Mouse (Mus musculus) E14TG2a.4 (cell line): ENCODE data around the gene Gm13103.
"Not testable (repeated sequence)": the region's sequence is repeated elsewhere in the genome, so short reads cannot be mapped to it uniquely, and the experiment has no call there.

ENCODE experiments used
- H3K27me3 ChIP-seq: 2 replicates; pipeline ENCODE4 v1.6.1; 2014; ENCODE audit warnings: low read length, control low read depth; ENCODE audit not compliant: insufficient read depth
- H3K36me3 ChIP-seq: 2 replicates; pipeline ENCODE4 v1.6.1; 2014; ENCODE audit warnings: low read length, control low read depth; ENCODE audit not compliant: insufficient read depth
- H3K4me1 ChIP-seq: replicated peaks from 2 replicates; pipeline ENCODE4 v1.6.1; 2014; ENCODE audit warnings: low read depth, low read length, control low read depth
- H3K4me3 ChIP-seq: replicated peaks from 2 replicates; pipeline ENCODE4 v1.5.1; 2014; ENCODE audit warnings: mild to moderate bottlenecking, low read length
- H3K9me3 ChIP-seq: 2 replicates; pipeline ENCODE4 v1.6.1; 2014; ENCODE audit warnings: low read length, control low read depth
- CTCF ChIP-seq: conservative IDR thresholded peaks from 2 replicates; pipeline ENCODE4 v1.5.1; 2014; ENCODE audit warnings: low read length
- NANOG ChIP-seq: IDR thresholded peaks from 2 replicates; pipeline ENCODE4 v1.6.1; 2014; ENCODE audit warnings: borderline replicate concordance, low read length, mixed read lengths
- POU5F1 ChIP-seq: IDR thresholded peaks from 2 replicates; pipeline ENCODE4 v1.6.1; 2014; ENCODE audit warnings: low read length, borderline replicate concordance

Gene Gm13103

GRCm38 (mm10) chr4:143846197-143846596 is at the start of gene Gm13103:
TSS of gene Gm13103 (plus strand) at chr4:143846497.
- H3K36me3 ChIP-seq, H3K27me3 ChIP-seq, H3K4me1 ChIP-seq, H3K4me3 ChIP-seq, H3K9me3 ChIP-seq: not testable (repeated sequence)

GRCm38 (mm10) chr4:143815993-143816392 is 30.3 kb upstream of the Gm13103 start, which contains the start of gene Gm13084:
TSS of gene Gm13084 (minus strand) at chr4:143816093.
- Histone ChIP-seq H3K27me3 (no peaks in the 10 kb centered on the region), H3K9me3 (no peaks in the 10 kb centered on the region), H3K4me1 (no peaks in the 10 kb centered on the region), H3K4me3 (no peak within 1 kb of the TSS), H3K36me3 (no peaks in the 10 kb centered on the region)
- TF ChIP-seq CTCF, result no peak
- no peak for TF ChIP-seq POU5F1
- TF ChIP-seq NANOG, result no peak

GRCm38 (mm10) chr4:143882371-143882770 is 36.1 kb downstream of the Gm13103 start:
- H3K9me3 ChIP-seq, result peaks cover 16% of the 10 kb centered on the region
- not testable (repeated sequence) for H3K36me3 ChIP-seq, H3K4me3 ChIP-seq, H3K27me3 ChIP-seq, H3K4me1 ChIP-seq

- not testable (repeated sequence) for H3K4me3 ChIP-seq, H3K9me3 ChIP-seq, H3K27me3 ChIP-seq, H3K4me1 ChIP-seq, H3K36me3 ChIP-seq
These were observed 48.1 kb downstream of the Gm13103 start for GRCm38 (mm10) chr4:143894406-143894805.

GRCm38 (mm10) chr4:143900280-143900679 is 54.0 kb downstream of the Gm13103 start, which contains the start of gene Pramef6:
TSS of gene Pramef6 (minus strand) at chr4:143900380.
- H3K4me3 ChIP-seq, H3K9me3 ChIP-seq: not testable (repeated sequence)

More at GRCm38 (mm10) chr4:143900280-143900679, 54.0 kb downstream of the Gm13103 start, which contains the start of gene Pramef6:
- not testable (repeated sequence) for H3K27me3 ChIP-seq, H3K36me3 ChIP-seq, H3K4me1 ChIP-seq
